Mouse (Mus musculus) CD4-positive, CD25-positive, alpha-beta regulatory T cell, adult 2 months (primary cell): ENCODE results near the gene Cenpa.
A peak's percentile ranks its signal among the peaks of the same experiment; 100 is the strongest.
"Not testable (repeated sequence)": the region's sequence is repeated elsewhere in the genome, so short reads cannot be mapped to it uniquely, and the experiment has no call there.

Experiments used
- DNase-seq: peaks from one replicate; pipeline ENCODE4 v3.0.0-alpha.2; 2012; ENCODE audit warnings: low read depth, low spot score

The Cenpa gene

DNA sequence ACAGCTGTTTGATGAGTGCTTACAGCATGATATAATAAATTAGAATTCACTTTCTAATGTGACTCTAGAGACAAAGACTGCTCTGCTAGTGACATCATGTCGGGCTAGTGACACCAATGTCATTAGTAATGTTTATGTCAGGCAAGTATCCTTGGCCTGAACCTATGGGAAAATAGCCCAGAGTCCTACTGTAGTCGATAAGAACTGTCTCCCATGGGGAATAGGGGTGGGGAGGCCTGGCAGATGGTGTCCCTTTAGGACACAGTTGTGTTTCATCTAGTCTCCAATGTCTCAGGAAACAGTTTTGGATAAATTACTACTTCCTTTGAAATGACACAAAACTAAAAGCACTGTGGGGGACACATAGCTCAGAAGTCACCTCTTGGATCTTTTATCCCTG lies 20.5 kb upstream of the Cenpa start:
- no peak for DNase-seq

DNA sequence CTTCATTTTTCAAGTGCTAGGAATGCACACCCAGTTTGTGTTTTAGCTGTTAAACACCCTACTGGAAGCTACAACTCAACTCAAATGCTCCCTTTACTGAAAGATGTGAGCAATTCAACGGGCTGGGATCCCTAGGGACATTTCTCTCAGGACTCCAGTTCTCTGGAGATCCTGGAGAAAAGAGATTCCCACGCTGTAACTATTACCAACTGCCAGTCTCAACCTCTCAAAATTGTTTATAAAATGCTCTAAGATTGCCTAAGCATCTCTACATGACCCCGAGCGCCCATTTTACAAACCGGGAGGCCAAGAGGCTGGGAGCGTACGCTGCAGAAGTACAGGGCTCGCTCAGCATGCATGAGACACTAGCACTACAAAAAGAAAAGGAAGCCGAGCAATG lies 19.2 kb upstream of the Cenpa start:
- no peak for DNase-seq

- peak; percentile 89 for DNase-seq
Observed at GRCm38 (mm10) chr5:30647815-30648560, 18.6 kb upstream of the Cenpa start, which contains the start of gene Slc35f6. Gene Slc35f6, plus strand, starts transcription at chr5:30647933.

DNA sequence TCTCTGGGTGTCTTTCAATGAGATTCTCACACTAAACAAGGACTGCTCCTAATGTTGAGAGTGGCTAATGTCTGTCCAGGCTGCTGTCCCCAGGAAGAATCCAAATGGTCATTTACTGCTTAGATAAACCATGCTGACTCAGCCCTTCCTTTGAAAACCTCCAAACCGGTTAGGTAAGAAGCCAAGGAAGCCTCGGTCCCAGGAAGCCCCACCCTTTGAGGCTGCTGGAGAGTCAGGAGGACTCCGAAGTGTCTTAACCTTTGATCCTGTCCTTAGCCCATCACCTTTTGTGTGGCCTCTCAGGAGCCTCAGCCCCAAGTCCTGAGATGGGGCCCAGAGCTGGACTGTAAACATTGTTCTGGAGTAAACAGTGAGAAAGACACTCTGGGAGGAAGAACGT lies 17.0 kb upstream of the Cenpa start:
- no peak for DNase-seq

DNA sequence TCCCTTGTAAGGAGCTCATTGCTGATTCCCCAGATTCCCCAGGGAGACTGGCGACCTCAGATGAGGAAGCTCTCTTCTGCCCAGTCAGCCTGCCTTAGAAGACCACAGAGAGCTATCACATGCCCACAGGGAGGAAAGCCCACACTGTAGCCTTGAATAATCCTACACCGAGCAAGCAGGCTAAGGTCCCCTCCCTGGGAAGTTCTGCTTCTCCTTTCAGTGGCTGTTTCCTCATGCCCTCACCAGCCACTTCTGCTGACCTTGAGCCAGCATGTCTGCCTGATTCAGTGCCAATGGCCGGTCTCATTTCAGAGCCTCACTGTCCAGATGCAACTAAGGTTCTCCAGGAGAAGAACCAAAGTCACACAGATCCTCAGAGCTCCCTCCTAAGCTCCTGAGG lies 15.8 kb upstream of the Cenpa start:
- DNase-seq, result no peak

DNA sequence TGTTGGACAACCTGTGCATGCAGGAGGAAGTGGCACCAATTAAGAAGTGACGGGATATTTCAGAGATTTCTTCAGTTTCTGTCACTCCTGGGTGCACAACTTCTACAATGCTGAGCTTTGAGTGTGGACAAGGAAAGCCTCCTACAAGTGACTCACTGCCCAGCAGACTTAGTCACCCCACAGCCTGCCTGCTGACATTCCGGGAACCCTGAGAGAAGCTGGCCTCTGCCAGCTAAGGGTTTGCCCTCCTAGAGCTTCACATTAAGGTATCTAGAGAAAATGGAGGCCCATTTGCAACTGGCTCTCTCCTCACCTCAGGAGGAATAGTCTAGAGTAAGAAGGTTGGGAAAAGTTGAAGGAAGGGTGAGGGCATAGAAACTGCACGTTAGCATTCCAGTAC lies 15.0 kb upstream of the Cenpa start:
- no peak for DNase-seq

DNA sequence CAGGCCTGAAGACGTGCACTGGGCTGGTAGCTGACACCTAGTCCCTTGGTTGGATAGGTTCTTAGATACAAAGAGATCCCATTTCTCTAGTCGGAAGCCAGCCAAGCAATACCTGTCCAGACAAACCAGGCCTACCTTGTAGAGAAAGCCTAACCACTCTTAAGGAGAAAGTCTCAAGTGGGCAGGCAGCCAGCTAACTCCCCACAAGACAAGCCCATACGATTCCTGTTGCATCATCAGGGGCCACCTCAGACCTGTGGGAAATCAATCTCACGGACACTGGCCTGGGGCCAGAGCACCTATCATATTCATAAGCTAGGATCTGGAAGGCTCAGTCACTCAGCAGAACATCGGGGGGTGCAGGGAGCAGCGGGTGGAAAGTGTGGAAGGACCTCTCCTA lies 13.3 kb upstream of the Cenpa start:
- DNase-seq, result no peak

DNA sequence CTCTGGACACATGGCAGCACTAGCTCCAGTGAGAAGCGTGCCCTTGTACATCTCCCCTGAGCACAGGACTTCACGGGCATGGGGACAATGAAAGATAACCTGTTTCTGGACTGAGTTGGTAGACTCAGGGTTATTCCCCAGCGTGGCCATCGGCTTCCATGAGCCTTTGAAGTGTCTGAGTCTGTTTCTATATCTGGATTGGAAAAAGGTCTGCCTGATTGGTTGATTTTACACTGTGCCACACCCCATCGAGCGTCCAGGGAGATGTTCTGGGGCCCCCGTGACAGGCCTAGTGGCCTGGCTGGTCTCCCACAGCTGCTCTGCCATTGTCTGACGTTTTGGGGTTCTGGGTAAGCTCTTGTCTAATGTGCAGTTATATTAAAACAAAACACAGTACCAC lies 11.5 kb upstream of the Cenpa start:
- DNase-seq, result no peak

DNA sequence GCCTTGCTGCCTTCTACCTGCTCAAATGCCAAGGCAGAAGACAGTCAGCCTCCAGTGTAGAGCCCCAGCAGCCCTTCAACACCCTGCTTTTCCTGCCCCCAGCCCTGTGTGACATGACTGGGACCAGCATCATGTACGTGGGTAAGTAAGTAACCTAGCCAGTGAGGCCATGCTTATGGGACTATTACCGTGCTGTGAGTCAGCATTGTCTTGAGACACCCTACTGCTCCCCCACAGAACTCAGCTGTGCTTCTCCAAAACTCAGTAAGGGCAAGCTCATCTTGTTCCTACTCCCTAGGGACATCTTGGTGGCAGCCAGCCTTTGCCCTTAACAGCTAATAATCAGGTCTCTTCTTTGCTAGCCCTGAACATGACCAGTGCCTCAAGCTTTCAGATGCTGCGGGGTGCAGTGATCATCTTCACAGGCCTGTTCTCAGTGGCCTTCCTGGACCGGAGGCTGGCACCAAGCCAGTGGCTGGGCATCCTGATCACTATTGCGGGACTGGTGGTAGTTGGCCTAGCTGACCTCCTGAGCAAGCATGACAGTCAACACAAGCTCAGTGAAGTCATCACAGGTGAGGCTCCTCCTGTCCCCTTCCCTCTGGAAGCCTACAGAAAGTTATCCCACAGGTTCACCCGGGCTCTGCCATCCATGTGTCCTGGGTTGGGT lies 10.9 kb upstream of the Cenpa start:
- no peak for DNase-seq

DNA sequence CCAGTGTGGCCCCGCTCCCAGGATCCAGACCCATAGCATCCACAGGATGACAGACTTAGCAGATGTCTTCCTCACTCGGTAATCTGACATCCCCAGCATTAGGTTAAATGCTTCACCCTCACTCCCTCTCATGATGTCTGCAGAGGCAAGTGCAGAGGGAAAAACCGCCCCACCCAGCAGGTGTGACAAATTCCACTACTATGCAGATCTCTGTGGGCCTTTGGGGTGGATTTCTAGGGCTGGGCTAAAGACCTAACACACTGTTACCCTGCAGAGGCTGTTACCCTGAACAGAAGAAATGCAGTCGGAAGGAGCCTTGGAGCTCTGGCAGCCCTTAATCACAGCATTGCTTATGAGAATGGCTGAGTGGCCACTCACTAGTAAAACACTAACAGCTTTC lies 7.5 kb upstream of the Cenpa start:
- no peak for DNase-seq

GRCm38 (mm10) chr5:30660278-30660677 lies 6.3 kb upstream of the Cenpa start:
- no peak for DNase-seq

DNA sequence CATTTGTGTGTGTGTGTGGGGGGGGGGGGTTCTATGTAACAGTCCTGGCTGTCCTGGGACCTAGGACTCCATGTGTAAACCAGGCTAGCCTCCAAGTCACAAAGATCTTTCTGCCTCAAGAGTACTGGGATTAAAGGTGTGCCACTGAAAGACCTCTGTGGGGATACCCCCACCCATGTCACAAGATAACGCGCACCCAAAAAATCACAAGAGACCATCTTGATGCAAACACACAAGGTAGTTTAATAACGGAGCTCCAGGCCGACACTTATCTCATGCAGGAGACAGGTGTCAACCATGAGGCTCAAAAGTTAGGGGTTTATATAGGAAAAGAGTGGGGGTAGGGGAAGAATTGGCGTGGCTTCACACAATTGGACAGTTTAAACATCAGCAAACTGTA lies 5.8 kb upstream of the Cenpa start:
- no peak for DNase-seq

- no peak for DNase-seq
Observed at GRCm38 (mm10) chr5:30665360-30665759, 1.2 kb upstream of the Cenpa start.

GRCm38 (mm10) chr5:30665968-30666367 lies 609 bp upstream of the Cenpa start:
- DNase-seq, result peak; percentile 40

DNA sequence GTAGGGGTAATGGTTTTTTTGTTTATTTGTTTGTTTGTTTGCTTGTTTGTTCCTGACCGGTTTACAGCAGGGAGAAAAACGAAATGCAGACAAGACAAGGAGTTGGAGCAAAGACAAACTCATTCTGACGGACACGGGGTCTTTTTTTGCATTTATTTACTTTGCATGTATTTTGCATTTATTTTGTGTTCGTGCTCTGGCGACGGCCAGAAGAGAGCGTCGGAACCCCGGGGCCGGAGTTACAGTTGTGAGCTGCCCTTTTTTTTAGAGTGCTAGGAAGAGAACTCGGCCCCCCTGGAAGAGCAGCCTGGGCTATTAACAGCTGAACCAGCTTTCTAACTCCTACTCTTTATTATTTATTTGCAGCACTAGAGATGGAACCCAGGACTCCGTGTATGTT lies 638 bp downstream of the Cenpa start:
- no peak for DNase-seq

GRCm38 (mm10) chr5:30667686-30668085 lies 1.1 kb downstream of the Cenpa start:
- no peak for DNase-seq

- peak; percentile 27 for DNase-seq
Observed at GRCm38 (mm10) chr5:30668637-30669495, 2.3 kb downstream of the Cenpa start.

DNA sequence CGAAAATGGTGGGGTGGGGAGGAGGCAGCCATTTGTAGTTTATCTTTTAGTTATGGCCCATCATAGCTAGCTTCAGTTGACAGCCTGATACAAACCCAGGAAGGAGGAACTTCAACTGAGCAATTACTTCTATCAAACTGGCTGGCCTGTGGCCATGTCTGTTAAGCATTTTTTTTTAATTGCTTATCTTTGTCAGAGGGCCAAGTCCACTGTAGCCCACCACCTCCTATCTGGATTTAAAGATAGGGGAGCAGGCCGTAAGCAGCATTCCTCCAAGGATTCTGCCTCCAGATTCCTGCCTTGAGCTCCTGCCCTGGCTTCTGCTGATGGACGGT lies 2.9 kb downstream of the Cenpa start:
- no peak for DNase-seq

GRCm38 (mm10) chr5:30670091-30670490 lies 3.5 kb downstream of the Cenpa start:
- DNase-seq, result no peak

DNA sequence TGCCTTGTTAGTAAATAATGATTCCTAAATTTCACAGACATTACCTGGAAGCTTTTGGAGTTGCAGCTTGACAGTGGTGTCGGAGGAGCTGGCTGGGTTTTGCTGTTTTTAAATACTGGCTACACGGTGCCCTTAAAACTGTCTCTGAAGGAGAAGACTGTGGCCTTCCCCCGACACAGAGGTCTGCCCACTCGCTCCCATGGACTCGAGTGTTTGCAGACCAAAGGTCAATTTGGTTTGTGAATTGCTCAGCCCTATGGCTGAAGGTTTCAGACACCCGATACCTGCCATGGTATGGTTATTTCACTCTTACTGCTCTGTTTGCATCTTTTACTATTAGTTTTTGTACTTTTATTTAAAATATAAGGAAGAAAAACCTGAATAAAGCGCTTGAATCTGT lies 7.4 kb downstream of the Cenpa start:
- DNase-seq, result no peak

DNA sequence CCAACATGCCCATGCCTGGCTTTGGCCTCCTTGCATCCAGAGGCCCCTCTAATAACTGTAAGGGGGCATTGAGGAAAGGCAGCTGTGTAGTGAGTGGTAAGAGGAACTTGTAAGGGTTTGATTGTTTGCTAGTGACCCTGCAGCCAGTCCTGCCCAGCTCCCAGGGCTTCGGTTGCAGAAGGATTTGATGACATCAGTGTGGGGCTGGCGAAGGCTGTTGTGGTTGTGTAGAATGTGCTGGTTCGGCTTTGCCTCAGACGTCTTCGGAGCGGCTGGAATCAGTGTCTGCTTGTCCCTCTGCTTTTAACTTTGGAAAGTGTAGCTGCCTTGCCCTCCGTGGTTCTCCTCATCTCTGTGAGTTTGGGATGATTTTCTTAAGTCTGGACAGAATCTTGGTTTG lies 10.2 kb downstream of the Cenpa start:
- no peak for DNase-seq

- DNase-seq, result not testable (repeated sequence)
Observed at GRCm38 (mm10) chr5:30678069-30678468, 11.5 kb downstream of the Cenpa start.
